Mouse (Mus musculus) liver, embryonic 15.5 days (tissue): ENCODE measurements at regions not wholly inside any gene's neighbourhood (a gene's known extent, or its start where the extent isn't known, plus 50 kb on each side); places are given as distances from the start of the nearest gene placed in this dataset.

Experiments used
- ATAC-seq: fragments of 200-750 bp; cut with Nextera tagmentation; 2 replicates; pipeline ENCODE4 v1.8.0; 2017; ENCODE audit warnings: moderate number of reproducible peaks, mild to moderate bottlenecking, moderate library complexity; ENCODE audit not compliant: insufficient read depth
- H3K27ac ChIP-seq: fragments of 300-500 bp; sonication (generic); replicated peaks from 2 replicates; pipeline ENCODE4 v1.5.1; 2015; ENCODE audit warnings: mild to moderate bottlenecking, inconsistent platforms
- H3K27me3 ChIP-seq: fragments of 300-500 bp; sonication (generic); 2 replicates; pipeline ENCODE4 v1.6.1; 2015; ENCODE audit warnings: mild to moderate bottlenecking, inconsistent platforms
- H3K36me3 ChIP-seq: fragments of 300-500 bp; sonication (generic); replicated peaks from 2 replicates; pipeline ENCODE4 v1.6.1; 2015; ENCODE audit warnings: moderate library complexity, mild to moderate bottlenecking, inconsistent platforms
- H3K4me1 ChIP-seq: fragments of 300-500 bp; sonication (generic); replicated peaks from 2 replicates; pipeline ENCODE4 v1.6.1; 2015; ENCODE audit warnings: inconsistent platforms
- H3K4me2 ChIP-seq: fragments of 300-500 bp; sonication (generic); 2 replicates; pipeline ENCODE4 v1.6.1; 2015; ENCODE audit warnings: moderate library complexity, mild to moderate bottlenecking, inconsistent platforms
- H3K4me3 ChIP-seq: fragments of 300-500 bp; sonication (generic); replicated peaks from 2 replicates; pipeline ENCODE4 v1.5.1; 2015; ENCODE audit warnings: mild to moderate bottlenecking, inconsistent platforms
- H3K9ac ChIP-seq: fragments of 300-500 bp; sonication (generic); 2 replicates; pipeline ENCODE4 v1.6.1; 2015; ENCODE audit warnings: moderate library complexity, mild to moderate bottlenecking, inconsistent platforms
- H3K9me3 ChIP-seq: fragments of 300-500 bp; sonication (generic); replicated peaks from 2 replicates; pipeline ENCODE4 v1.6.1; 2016; ENCODE audit warnings: inconsistent platforms
- WGBS: fragments of 180-500 bp; shearing (Covaris S2); methylation state at CpG from one replicate; pipeline ENCODE4 v1.1.7; 2015; ENCODE audit warnings: mixed read lengths; ENCODE audit not compliant: insufficient replicate concordance; 5-methylcytosine and 5-hydroxymethylcytosine counted together

GRCm38 (mm10) chr9:61302724-61303123 is 69.4 kb upstream of the Tle3 start:
- Histone ChIP-seq H3K36me3 (no peaks in the 10 kb centered on the region), H3K9ac (no peak overlapping the region), H3K4me1 (peaks cover 21% of the 10 kb centered on the region), H3K9me3 (no peaks in the 10 kb centered on the region), H3K27ac (no peak overlapping the region), H3K27me3 (no peaks in the 10 kb centered on the region; the same call in 1 of the 2 replicates), H3K4me3 (no peak overlapping the region), H3K4me2 (no peak overlapping the region)
- no peak for ATAC-seq
- 11% methylated on average over 5 of the region's 5 CpGs for WGBS

GRCm38 (mm10) chr9:61306306-61306705 is 65.9 kb upstream of the Tle3 start:
- Histone ChIP-seq H3K27me3 (no peaks in the 10 kb centered on the region; the same call in 1 of the 2 replicates), H3K9me3 (no peaks in the 10 kb centered on the region), H3K4me2 (no peak overlapping the region), H3K9ac (no peak overlapping the region), H3K4me3 (no peak overlapping the region), H3K36me3 (no peaks in the 10 kb centered on the region), H3K27ac (no peak overlapping the region), H3K4me1 (peaks cover 19% of the 10 kb centered on the region)
- ATAC-seq, result no peak
- WGBS, result 64% methylated on average over 9 of the region's 9 CpGs

- Histone ChIP-seq H3K4me1 (peaks cover 19% of the 10 kb centered on the region), H3K4me2 (no peak overlapping the region), H3K27ac (no peak overlapping the region), H3K9ac (no peak overlapping the region), H3K9me3 (no peaks in the 10 kb centered on the region), H3K27me3 (peaks cover 27% of the 10 kb centered on the region), H3K36me3 (no peaks in the 10 kb centered on the region), H3K4me3 (no peak overlapping the region)
- WGBS, result 46% methylated on average over 3 of the region's 3 CpGs
- no peak for ATAC-seq
These were observed 63.1 kb upstream of the Tle3 start for GRCm38 (mm10) chr9:61309096-61309495.

- Histone ChIP-seq H3K27me3 (peaks cover 31% of the 10 kb centered on the region), H3K4me3 (no peak overlapping the region), H3K9me3 (no peaks in the 10 kb centered on the region), H3K9ac (no peak overlapping the region), H3K4me2 (no peak overlapping the region), H3K4me1 (peaks cover 27% of the 10 kb centered on the region), H3K36me3 (no peaks in the 10 kb centered on the region), H3K27ac (no peak overlapping the region)
- WGBS, result 47% methylated on average over 8 of the region's 8 CpGs
- no peak for ATAC-seq
These were observed 62.2 kb upstream of the Tle3 start for GRCm38 (mm10) chr9:61309768-61310493.

GRCm38 (mm10) chr9:61310574-61310973 is 61.6 kb upstream of the Tle3 start:
- Histone ChIP-seq H3K9ac (no peak overlapping the region), H3K4me1 (peaks cover 31% of the 10 kb centered on the region), H3K27me3 (peaks cover 35% of the 10 kb centered on the region), H3K4me2 (no peak overlapping the region), H3K27ac (no peak overlapping the region), H3K4me3 (no peak overlapping the region), H3K36me3 (no peaks in the 10 kb centered on the region), H3K9me3 (no peaks in the 10 kb centered on the region)
- WGBS, result 13% methylated on average over 5 of the region's 5 CpGs
- peak; percentile 44; the same call in 1 of the 2 replicates for ATAC-seq

- no peak for ATAC-seq
- no peak overlapping the region for H3K4me2 ChIP-seq
- no peak overlapping the region for H3K27ac ChIP-seq
- peaks cover 35% of the 10 kb centered on the region for H3K27me3 ChIP-seq
- no peak overlapping the region for H3K4me3 ChIP-seq
- H3K4me1 ChIP-seq, result peaks cover 31% of the 10 kb centered on the region
- 54% methylated on average over 5 of the region's 5 CpGs for WGBS
- H3K9ac ChIP-seq, result no peak overlapping the region
- no peaks in the 10 kb centered on the region for H3K9me3 ChIP-seq
- no peaks in the 10 kb centered on the region for H3K36me3 ChIP-seq
These were observed 60.6 kb upstream of the Tle3 start for GRCm38 (mm10) chr9:61311604-61312003.

GRCm38 (mm10) chr9:61314630-61315179 is 57.5 kb upstream of the Tle3 start:
- peaks cover 54% of the 10 kb centered on the region for H3K27me3 ChIP-seq
- peak; percentile 49; the same call in 1 of the 2 replicates for ATAC-seq
- H3K4me3 ChIP-seq, result no peak overlapping the region
- WGBS, result 43% methylated on average over 6 of the region's 6 CpGs
- peaks cover 27% of the 10 kb centered on the region for H3K4me1 ChIP-seq
- no peak overlapping the region for H3K9ac ChIP-seq
- H3K9me3 ChIP-seq, result no peaks in the 10 kb centered on the region
- H3K36me3 ChIP-seq, result no peaks in the 10 kb centered on the region
- H3K27ac ChIP-seq, result no peak overlapping the region
- H3K4me2 ChIP-seq, result no peak overlapping the region

- no peak overlapping the region for H3K4me2 ChIP-seq
- no peaks in the 10 kb centered on the region for H3K9me3 ChIP-seq
- WGBS, result 52% methylated on average over 17 of the region's 17 CpGs
- no peak overlapping the region for H3K4me3 ChIP-seq
- no peak overlapping the region for H3K27ac ChIP-seq
- peaks cover 63% of the 10 kb centered on the region for H3K27me3 ChIP-seq
- no peaks in the 10 kb centered on the region for H3K36me3 ChIP-seq
- H3K4me1 ChIP-seq, result peaks cover 18% of the 10 kb centered on the region
- H3K9ac ChIP-seq, result no peak overlapping the region
- no peak for ATAC-seq
These were observed 56.5 kb upstream of the Tle3 start for GRCm38 (mm10) chr9:61315371-61316298.

- Histone ChIP-seq H3K4me1 (peaks cover 12% of the 10 kb centered on the region; the same call in 1 of the 2 replicates), H3K27ac (no peak overlapping the region), H3K9me3 (no peaks in the 10 kb centered on the region), H3K4me3 (no peak overlapping the region), H3K36me3 (no peaks in the 10 kb centered on the region), H3K9ac (no peak overlapping the region), H3K27me3 (peaks cover 65% of the 10 kb centered on the region), H3K4me2 (no peak overlapping the region)
- 35% methylated on average over 4 of the region's 4 CpGs for WGBS
- ATAC-seq, result no peak
These were observed 55.7 kb upstream of the Tle3 start for GRCm38 (mm10) chr9:61316442-61316841.

DNA sequence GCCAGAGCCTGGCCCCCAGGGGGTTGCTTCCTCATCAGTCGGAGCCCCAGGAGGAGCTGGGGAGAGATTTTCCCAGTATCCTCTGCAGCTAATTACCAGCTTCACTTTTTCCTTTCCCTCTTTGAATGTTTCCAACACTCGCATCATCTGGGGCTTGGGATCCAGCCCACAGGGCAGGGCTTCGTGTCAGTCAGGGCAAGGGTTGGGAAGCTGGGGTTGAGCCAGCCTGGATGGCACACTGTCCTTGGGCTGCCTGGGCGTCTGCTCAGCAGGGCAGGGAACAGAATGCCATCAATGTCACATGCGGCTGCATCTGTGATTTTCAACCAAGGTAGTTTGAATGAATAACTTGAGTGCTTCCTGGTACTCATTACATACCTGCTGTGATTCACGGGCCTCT is 52.4 kb upstream of the Tle3 start:
- H3K4me3 ChIP-seq, result no peak overlapping the region
- no peak for ATAC-seq
- peaks cover 63% of the 10 kb centered on the region for H3K27me3 ChIP-seq
- no peak overlapping the region for H3K9ac ChIP-seq
- peaks cover 18% of the 10 kb centered on the region for H3K4me1 ChIP-seq
- H3K9me3 ChIP-seq, result no peaks in the 10 kb centered on the region
- H3K36me3 ChIP-seq, result no peaks in the 10 kb centered on the region
- WGBS, result 48% methylated on average over 6 of the region's 6 CpGs
- no peak overlapping the region for H3K4me2 ChIP-seq
- H3K27ac ChIP-seq, result no peak overlapping the region

DNA sequence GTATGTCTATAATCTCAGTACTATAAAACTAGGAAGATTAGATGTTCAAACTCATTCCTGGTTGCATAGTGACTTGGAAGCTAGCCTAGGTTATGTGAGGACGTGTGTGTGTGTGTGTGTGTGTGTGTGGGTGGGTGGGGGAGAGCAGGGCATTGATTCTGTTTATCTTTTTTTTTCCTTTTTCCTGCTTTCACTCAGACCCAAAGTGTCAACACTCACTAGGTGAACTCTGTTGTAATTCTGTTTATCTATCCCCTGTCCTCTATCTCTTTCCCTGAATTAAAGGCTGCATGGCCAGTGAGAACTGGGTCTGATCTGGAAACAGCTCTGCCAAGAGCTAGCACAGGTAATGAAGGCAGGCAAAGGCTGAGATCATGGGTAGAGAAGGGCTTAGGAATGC is 50.9 kb upstream of the Tle3 start:
- H3K36me3 ChIP-seq, result no peaks in the 10 kb centered on the region
- no peaks in the 10 kb centered on the region for H3K9me3 ChIP-seq
- no peak; the same call in 1 of the 2 replicates for ATAC-seq
- H3K4me1 ChIP-seq, result peaks cover 15% of the 10 kb centered on the region
- H3K9ac ChIP-seq, result no peak overlapping the region
- WGBS, result 26% methylated on average over 1 of the region's 1 CpGs
- H3K4me3 ChIP-seq, result no peak overlapping the region
- H3K27me3 ChIP-seq, result peaks cover 66% of the 10 kb centered on the region
- H3K4me2 ChIP-seq, result no peak overlapping the region
- H3K27ac ChIP-seq, result no peak overlapping the region
